Mouse (Mus musculus): ENCODE results near the gene Pde1a.

GRCm38 (mm10) chr2:79945898-79946675, 183.2 kb downstream of the Pde1a start:
- TF ChIP-seq ZC3H11A (IDR thresholded peaks at IDR 0.05; ENCODE audit: borderline replicate concordance, low read depth, low read length) (no peak), HCFC1 (IDR thresholded peaks at IDR 0.05; ENCODE audit: borderline replicate concordance, insufficient read depth, low read length) (no peak), MAFK (IDR thresholded peaks at IDR 0.05; ENCODE audit: insufficient read depth, low read depth, low read length) (no peak)

All from ES-E14 (cell line).